Mouse (Mus musculus): ENCODE data around the gene Exoc7. TPM values are rescaled to one million over a fixed set of nuclear protein-coding genes. Genes with fewer than 3 reads are reported as not detected.

Exoc7 gene
- polyA plus RNA-seq, 1 experiment from 2014 or later, result 44.6 TPM

DNA sequence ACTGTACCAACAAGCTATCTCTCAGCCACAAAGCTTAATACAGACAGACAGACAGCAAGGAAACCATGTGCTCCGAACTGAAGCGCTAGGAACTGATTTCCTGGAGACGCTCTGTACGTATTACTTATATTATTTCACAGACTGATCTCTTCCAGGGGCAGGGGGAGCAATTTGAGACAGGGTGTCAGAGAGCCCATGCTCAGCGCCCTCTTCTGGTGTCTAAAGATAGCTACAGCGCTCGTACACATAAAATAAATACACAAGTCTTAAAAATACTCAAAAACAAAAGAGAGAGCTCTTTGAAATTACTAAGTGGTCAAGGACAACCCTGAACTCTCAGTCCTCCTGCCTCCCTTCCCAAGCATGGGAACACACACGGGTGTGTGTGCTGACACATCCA is 39.4 kb downstream of the Exoc7 start:
- Histone ChIP-seq H3K9ac (ENCODE audit: low read depth, low read length) (no peak overlapping the region), H3K9me3 (ENCODE audit: control insufficient read depth) (no peaks in the 10 kb centered on the region), H3K4me1 (replicated peaks; ENCODE audit: control insufficient read depth, insufficient read depth, low read length) (no peaks in the 10 kb centered on the region), H3K4me3 (ENCODE audit: low read depth, low read length) (no peak overlapping the region), H3K36me3 (ENCODE audit: control insufficient read depth, insufficient read depth) (peaks cover 77% of the 10 kb centered on the region), H3K27me3 (replicated peaks; ENCODE audit: control insufficient read depth, insufficient read depth, low read length) (no peaks in the 10 kb centered on the region), H3K27ac (ENCODE audit: low read depth, low read length) (peak overlapping the region; percentile 68), H3K4me2 (replicated peaks; ENCODE audit: low read depth) (no peak overlapping the region; the same call in 1 of the 2 replicates)
- TF ChIP-seq CTCF (IDR thresholded peaks at IDR 0.05; ENCODE audit: low read depth), result peak; percentile 55
- no peak for ATAC-seq
- 79% methylated on average over 8 of the region's 8 CpGs for whole genome bisulfite sequencing

DNA sequence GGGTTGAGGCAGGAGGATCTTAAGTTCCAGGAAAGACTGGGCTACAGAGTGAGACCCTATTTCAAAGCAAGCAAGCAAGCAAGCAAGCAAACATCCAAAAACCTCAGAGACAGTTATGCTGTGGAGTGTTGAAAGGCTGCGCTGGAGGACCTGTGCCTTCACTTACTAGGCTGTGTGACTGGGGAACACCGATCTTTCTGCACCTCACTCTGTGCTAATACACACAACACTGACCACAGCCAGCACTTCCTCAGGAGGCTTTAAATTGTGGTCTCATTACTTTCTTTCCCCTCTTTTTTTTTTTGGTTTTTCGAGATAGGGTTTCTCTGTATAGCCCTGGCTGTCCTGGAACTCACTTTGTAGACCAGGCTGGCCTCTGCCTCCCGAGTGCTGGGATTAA is 41.2 kb downstream of the Exoc7 start:
- Histone ChIP-seq H3K36me3 (ENCODE audit: control insufficient read depth, insufficient read depth) (peaks cover 90% of the 10 kb centered on the region), H3K27ac (ENCODE audit: low read depth, low read length) (no peak overlapping the region), H3K27me3 (replicated peaks; ENCODE audit: control insufficient read depth, insufficient read depth, low read length) (no peaks in the 10 kb centered on the region), H3K9ac (ENCODE audit: low read depth, low read length) (no peak overlapping the region), H3K4me3 (ENCODE audit: low read depth, low read length) (no peak overlapping the region), H3K4me1 (replicated peaks; ENCODE audit: control insufficient read depth, insufficient read depth, low read length) (no peaks in the 10 kb centered on the region), H3K4me2 (replicated peaks; ENCODE audit: low read depth) (no peak overlapping the region), H3K9me3 (ENCODE audit: control insufficient read depth) (no peaks in the 10 kb centered on the region)
- no peak for TF ChIP-seq CTCF (IDR thresholded peaks at IDR 0.05; ENCODE audit: low read depth)
- WGBS, result 97% methylated on average over 4 of the region's 4 CpGs
- ATAC-seq, result no peak

DNA sequence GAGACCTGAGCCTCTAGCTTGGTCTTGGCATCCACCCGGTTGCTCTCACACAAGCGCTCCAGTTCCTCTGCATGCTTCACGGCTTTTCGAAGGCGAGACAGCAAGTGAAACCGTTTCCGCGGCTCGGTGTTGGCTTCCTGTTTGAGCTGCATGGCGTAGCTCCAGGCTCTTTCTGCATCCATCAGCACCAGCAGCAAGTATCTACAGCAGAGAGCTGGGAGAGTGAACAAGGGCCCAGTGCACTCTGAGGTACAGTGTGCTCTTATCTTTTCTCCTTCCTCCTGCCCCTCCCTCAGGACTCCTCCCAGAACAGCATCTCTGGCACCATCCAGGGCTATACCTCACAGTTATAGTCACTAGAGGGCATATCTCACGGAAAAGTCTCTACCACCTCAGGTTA is 41.7 kb downstream of the Exoc7 start:
- WGBS, result 84% methylated on average over 11 of the region's 11 CpGs

DNA sequence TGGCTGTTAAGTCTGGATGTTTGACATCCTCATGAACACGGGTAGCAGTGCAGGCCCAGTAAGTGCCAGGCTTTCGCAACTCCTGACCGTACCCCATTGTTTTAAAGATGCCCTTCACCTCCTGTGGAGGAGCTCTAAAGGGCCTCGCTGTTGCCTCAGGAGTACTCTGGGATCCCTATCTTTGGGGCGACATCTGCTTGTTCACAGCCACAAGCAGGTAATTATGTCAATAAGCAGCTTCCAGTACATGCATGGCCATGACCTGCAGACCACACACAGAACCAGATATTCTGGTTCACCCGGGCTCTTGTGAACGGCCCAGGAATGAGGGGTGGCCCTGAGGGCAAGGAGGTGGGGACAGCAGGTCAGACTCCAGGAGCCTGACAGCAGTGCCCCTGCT is 46.8 kb downstream of the Exoc7 start:
- no peak overlapping the region for H3K4me2 ChIP-seq (replicated peaks; ENCODE audit: low read depth)
- H3K27ac ChIP-seq (ENCODE audit: low read depth, low read length), result peak overlapping the region; percentile 62; the same call in 1 of the 2 replicates
- no peak overlapping the region for H3K9ac ChIP-seq (ENCODE audit: low read depth, low read length)
- no peaks in the 10 kb centered on the region; the same call in 1 of the 2 replicates for H3K4me1 ChIP-seq (replicated peaks; ENCODE audit: control insufficient read depth, insufficient read depth, low read length)
- peaks cover 83% of the 10 kb centered on the region for H3K36me3 ChIP-seq (ENCODE audit: control insufficient read depth, insufficient read depth)
- TF ChIP-seq CTCF (IDR thresholded peaks at IDR 0.05; ENCODE audit: low read depth), result no peak
- no peaks in the 10 kb centered on the region for H3K9me3 ChIP-seq (ENCODE audit: control insufficient read depth)
- no peak for ATAC-seq
- WGBS, result 64% methylated on average over 7 of the region's 7 CpGs
- no peaks in the 10 kb centered on the region for H3K27me3 ChIP-seq (replicated peaks; ENCODE audit: control insufficient read depth, insufficient read depth, low read length)
- no peak overlapping the region for H3K4me3 ChIP-seq (ENCODE audit: low read depth, low read length)

More for the DNA sequence above, 41.7 kb downstream of the Exoc7 start:
- no peaks in the 10 kb centered on the region for H3K9me3 ChIP-seq (ENCODE audit: control insufficient read depth)
- no peak for ATAC-seq
- no peak overlapping the region for H3K27ac ChIP-seq (ENCODE audit: low read depth, low read length)
- TF ChIP-seq CTCF (IDR thresholded peaks at IDR 0.05; ENCODE audit: low read depth), result no peak
- no peak overlapping the region for H3K4me2 ChIP-seq (replicated peaks; ENCODE audit: low read depth)
- peaks cover 90% of the 10 kb centered on the region for H3K36me3 ChIP-seq (ENCODE audit: control insufficient read depth, insufficient read depth)
- no peaks in the 10 kb centered on the region for H3K27me3 ChIP-seq (replicated peaks; ENCODE audit: control insufficient read depth, insufficient read depth, low read length)
- no peak overlapping the region for H3K4me3 ChIP-seq (ENCODE audit: low read depth, low read length)
- H3K9ac ChIP-seq (ENCODE audit: low read depth, low read length), result no peak overlapping the region
- no peaks in the 10 kb centered on the region for H3K4me1 ChIP-seq (replicated peaks; ENCODE audit: control insufficient read depth, insufficient read depth, low read length)

DNA sequence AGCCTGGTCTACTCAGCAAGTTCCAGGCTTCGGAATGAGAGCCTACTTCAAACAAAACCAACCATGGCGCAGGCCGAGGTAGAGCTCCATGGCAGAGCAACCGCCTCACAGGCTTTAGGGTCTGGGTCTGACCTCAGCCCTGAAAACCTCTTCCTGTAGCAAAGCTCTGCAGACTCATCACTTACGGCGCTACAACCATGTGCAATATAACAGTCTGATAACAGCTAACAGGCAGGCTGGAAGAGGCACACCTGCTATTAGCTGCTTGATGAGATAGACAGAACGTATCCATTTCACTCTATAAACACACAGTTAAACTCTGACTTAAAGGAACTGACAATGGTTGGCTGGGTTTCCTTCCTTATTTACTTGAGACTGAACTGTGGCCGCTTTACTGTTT is 47.6 kb downstream of the Exoc7 start:
- TF ChIP-seq CTCF (IDR thresholded peaks at IDR 0.05; ENCODE audit: low read depth), result no peak
- H3K4me1 ChIP-seq (replicated peaks; ENCODE audit: control insufficient read depth, insufficient read depth, low read length), result no peaks in the 10 kb centered on the region; the same call in 1 of the 2 replicates
- no peak overlapping the region for H3K4me2 ChIP-seq (replicated peaks; ENCODE audit: low read depth)
- no peaks in the 10 kb centered on the region for H3K9me3 ChIP-seq (ENCODE audit: control insufficient read depth)
- no peak overlapping the region for H3K4me3 ChIP-seq (ENCODE audit: low read depth, low read length)
- 55% methylated on average over 8 of the region's 8 CpGs for whole genome bisulfite sequencing
- H3K27ac ChIP-seq (ENCODE audit: low read depth, low read length), result peak overlapping the region; percentile 57
- H3K36me3 ChIP-seq (ENCODE audit: control insufficient read depth, insufficient read depth), result peaks cover 84% of the 10 kb centered on the region
- ATAC-seq, result peak; percentile 52
- H3K27me3 ChIP-seq (replicated peaks; ENCODE audit: control insufficient read depth, insufficient read depth, low read length), result no peaks in the 10 kb centered on the region
- H3K9ac ChIP-seq (ENCODE audit: low read depth, low read length), result peak overlapping the region; percentile 17; the same call in 1 of the 2 replicates

DNA sequence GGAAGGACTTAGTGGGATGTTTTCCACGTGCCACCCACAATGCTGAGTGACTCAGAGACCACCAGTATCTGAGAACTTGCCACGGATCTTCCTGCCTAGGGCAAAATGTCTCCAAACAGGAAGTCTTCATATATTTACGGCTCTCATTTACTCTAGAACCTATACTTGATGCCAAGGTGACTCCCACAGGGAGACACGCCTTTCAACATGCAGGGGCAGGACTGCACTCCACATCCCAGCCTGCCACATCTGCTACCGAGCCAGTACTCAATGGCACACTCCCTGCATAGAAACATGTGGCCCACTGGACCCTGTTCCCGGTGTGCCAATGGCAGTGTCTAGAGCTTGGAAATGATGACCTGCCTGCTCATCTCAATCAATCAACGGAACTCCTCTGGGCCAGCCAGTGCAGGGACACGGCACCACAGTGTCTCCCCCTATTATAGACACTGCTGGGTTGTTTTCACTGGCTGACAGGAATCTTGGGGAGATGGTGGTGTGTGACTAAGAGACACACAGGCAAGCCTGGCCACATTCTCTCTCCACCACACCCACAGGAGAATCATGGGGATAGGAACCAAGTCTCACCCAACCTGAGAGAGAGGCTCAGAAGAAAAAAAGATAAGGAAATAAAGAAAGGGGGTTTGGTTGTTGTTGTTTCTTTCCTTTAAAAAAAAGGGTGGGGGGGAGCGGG is 50.9 kb downstream of the Exoc7 start:
- H3K36me3 ChIP-seq (ENCODE audit: control insufficient read depth, insufficient read depth), result peaks cover 84% of the 10 kb centered on the region
- H3K4me2 ChIP-seq (replicated peaks; ENCODE audit: low read depth), result no peak overlapping the region
- no peak for TF ChIP-seq CTCF (IDR thresholded peaks at IDR 0.05; ENCODE audit: low read depth)
- H3K4me3 ChIP-seq (ENCODE audit: low read depth, low read length), result no peak overlapping the region
- no peak overlapping the region for H3K9ac ChIP-seq (ENCODE audit: low read depth, low read length)
- no peak for ATAC-seq
- 78% methylated on average over 9 of the region's 9 CpGs for WGBS
- H3K27ac ChIP-seq (ENCODE audit: low read depth, low read length), result no peak overlapping the region
- no peaks in the 10 kb centered on the region for H3K27me3 ChIP-seq (replicated peaks; ENCODE audit: control insufficient read depth, insufficient read depth, low read length)
- no peaks in the 10 kb centered on the region for H3K9me3 ChIP-seq (ENCODE audit: control insufficient read depth)
- no peaks in the 10 kb centered on the region; the same call in 1 of the 2 replicates for H3K4me1 ChIP-seq (replicated peaks; ENCODE audit: control insufficient read depth, insufficient read depth, low read length)

All from intestine, postnatal 0 days (tissue).